Mouse (Mus musculus) liver, postnatal 0 days (tissue): ENCODE data around the gene Palld.

Experiments used
- CTCF ChIP-seq: sonication (generic); IDR thresholded peaks from 2 replicates; pipeline ENCODE4 v1.5.1; 2016; ENCODE audit warnings: antibody characterized with exemption, low read depth
- EP300 ChIP-seq: IDR thresholded peaks from 2 replicates; pipeline ENCODE4 v1.6.1; 2016; ENCODE audit warnings: antibody characterized with exemption, low read depth, mild to moderate bottlenecking

- no peak for TF ChIP-seq CTCF
- TF ChIP-seq EP300: no peak
These were observed 426.3 kb downstream of the Palld start for GRCm38 (mm10) chr8:61476160-61476559.
